Mouse (Mus musculus) embryonic facial prominence, embryonic 15.5 days (tissue): Measurements from ENCODE around the gene Gm49486. TPM values are rescaled to one million over a fixed set of nuclear protein-coding genes. Genes with fewer than 3 reads are reported as not detected.

Experiments
- ATAC-seq: fragments of 200-750 bp; cut with Nextera tagmentation; 2 replicates; pipeline ENCODE4 v1.8.0; 2017; ENCODE audit warnings: low read depth, moderate TSS enrichment; ENCODE audit not compliant: insufficient number of reproducible peaks, low FRiP score, low TSS enrichment
- H3K27ac ChIP-seq: fragments of 300-500 bp; sonication (generic); replicated peaks from 2 replicates; pipeline ENCODE4 v1.5.1; 2015; ENCODE audit warnings: mild to moderate bottlenecking, inconsistent platforms
- H3K27me3 ChIP-seq: fragments of 300-500 bp; sonication (generic); 2 replicates; pipeline ENCODE4 v1.6.1; 2015; ENCODE audit warnings: inconsistent platforms
- H3K36me3 ChIP-seq: fragments of 300-500 bp; sonication (generic); 2 replicates; pipeline ENCODE4 v1.6.1; 2015; ENCODE audit warnings: mild to moderate bottlenecking, inconsistent platforms
- H3K4me1 ChIP-seq: fragments of 300-500 bp; sonication (generic); 2 replicates; pipeline ENCODE4 v1.6.1; 2015; ENCODE audit warnings: inconsistent platforms
- H3K4me2 ChIP-seq: fragments of 300-500 bp; sonication (generic); replicated peaks from 2 replicates; pipeline ENCODE4 v1.6.1; 2015; ENCODE audit warnings: mild to moderate bottlenecking, inconsistent platforms
- H3K4me3 ChIP-seq: fragments of 300-500 bp; sonication (generic); replicated peaks from 2 replicates; pipeline ENCODE4 v1.5.1; 2015; ENCODE audit warnings: mild to moderate bottlenecking, inconsistent platforms
- H3K9ac ChIP-seq: fragments of 300-500 bp; sonication (generic); 2 replicates; pipeline ENCODE4 v1.6.1; 2015; ENCODE audit warnings: inconsistent platforms
- H3K9me3 ChIP-seq: fragments of 300-500 bp; sonication (generic); replicated peaks from 2 replicates; pipeline ENCODE4 v1.6.1; 2016; ENCODE audit warnings: inconsistent platforms
- WGBS: fragments of 180-500 bp; shearing (Covaris S2); methylation state at CpG from one replicate; pipeline ENCODE4 v1.1.7; 2015; 5-methylcytosine and 5-hydroxymethylcytosine counted together
- polyA plus RNA-seq: library from polyadenylated mRNA; unstranded; fragments of >200 nt; fragmentation: Nextera tagmentation; extraction: Ambion mirVana; gene quantifications from 2 replicates; pipeline ENCODE4 v1.2.1, GENCODE M21; 2015

Gm49486 gene
- polyA plus RNA-seq, 1 experiment from 2014 or later: 0.94 TPM

- Histone ChIP-seq H3K4me2 (no peak overlapping the region), H3K36me3 (peaks cover 9% of the 10 kb centered on the region; the same call in 1 of the 2 replicates), H3K9ac (no peak overlapping the region), H3K4me3 (no peak overlapping the region), H3K27ac (no peak overlapping the region), H3K9me3 (no peaks in the 10 kb centered on the region), H3K27me3 (no peaks in the 10 kb centered on the region), H3K4me1 (no peaks in the 10 kb centered on the region)
- 87% methylated on average over 12 of the region's 12 CpGs for WGBS
- no peak for ATAC-seq
Observed at GRCm38 (mm10) chr15:79289441-79289840, 60.2 kb downstream of the Gm49486 start.

GRCm38 (mm10) chr15:79290340-79290739 is 61.1 kb downstream of the Gm49486 start:
- no peak overlapping the region for H3K9ac ChIP-seq
- H3K27ac ChIP-seq: no peak overlapping the region
- no peak overlapping the region for H3K4me3 ChIP-seq
- H3K27me3 ChIP-seq: no peaks in the 10 kb centered on the region
- H3K36me3 ChIP-seq: peaks cover 9% of the 10 kb centered on the region; the same call in 1 of the 2 replicates
- no peak overlapping the region for H3K4me2 ChIP-seq
- ATAC-seq: no peak
- H3K4me1 ChIP-seq: no peaks in the 10 kb centered on the region
- no peaks in the 10 kb centered on the region for H3K9me3 ChIP-seq
- 89% methylated on average over 3 of the region's 3 CpGs for WGBS

GRCm38 (mm10) chr15:79292779-79293178 is 63.6 kb downstream of the Gm49486 start:
- WGBS: 75% methylated on average over 9 of the region's 9 CpGs
- ATAC-seq: no peak
- H3K4me3 ChIP-seq: no peak overlapping the region
- 0 out of 2 replicates have a peak, but pooled peaks cover 6% of the 10 kb centered on the region for H3K36me3 ChIP-seq
- no peak overlapping the region for H3K27ac ChIP-seq
- H3K4me2 ChIP-seq: no peak overlapping the region
- H3K9ac ChIP-seq: no peak overlapping the region
- no peaks in the 10 kb centered on the region for H3K27me3 ChIP-seq
- no peaks in the 10 kb centered on the region for H3K4me1 ChIP-seq
- H3K9me3 ChIP-seq: no peaks in the 10 kb centered on the region

- H3K4me2 ChIP-seq: no peak overlapping the region
- H3K36me3 ChIP-seq: peaks cover 5% of the 10 kb centered on the region; the same call in 1 of the 2 replicates
- ATAC-seq: no peak
- no peak overlapping the region for H3K4me3 ChIP-seq
- H3K27me3 ChIP-seq: no peaks in the 10 kb centered on the region
- H3K4me1 ChIP-seq: peaks cover 7% of the 10 kb centered on the region; the same call in 1 of the 2 replicates
- no peak overlapping the region for H3K9ac ChIP-seq
- no peak overlapping the region for H3K27ac ChIP-seq
- H3K9me3 ChIP-seq: no peaks in the 10 kb centered on the region
- WGBS: 70% methylated on average over 6 of the region's 6 CpGs
Observed at GRCm38 (mm10) chr15:79298553-79298952, 69.4 kb downstream of the Gm49486 start.

GRCm38 (mm10) chr15:79299563-79300155 is 70.5 kb downstream of the Gm49486 start:
- H3K36me3 ChIP-seq: peaks cover 5% of the 10 kb centered on the region; the same call in 1 of the 2 replicates
- H3K4me3 ChIP-seq: no peak overlapping the region
- no peak overlapping the region for H3K4me2 ChIP-seq
- H3K9ac ChIP-seq: no peak overlapping the region
- 81% methylated on average over 2 of the region's 2 CpGs for WGBS
- H3K27ac ChIP-seq: no peak overlapping the region
- H3K4me1 ChIP-seq: peaks cover 7% of the 10 kb centered on the region; the same call in 1 of the 2 replicates
- ATAC-seq: no peak
- H3K9me3 ChIP-seq: no peaks in the 10 kb centered on the region
- no peaks in the 10 kb centered on the region for H3K27me3 ChIP-seq

- Histone ChIP-seq H3K27ac (no peak overlapping the region), H3K36me3 (peaks cover 23% of the 10 kb centered on the region), H3K9ac (no peak overlapping the region), H3K4me1 (peaks cover 6% of the 10 kb centered on the region; the same call in 1 of the 2 replicates), H3K4me3 (no peak overlapping the region), H3K9me3 (no peaks in the 10 kb centered on the region), H3K27me3 (no peaks in the 10 kb centered on the region), H3K4me2 (no peak overlapping the region)
- WGBS: 85% methylated on average over 8 of the region's 8 CpGs
- ATAC-seq: no peak
Observed at GRCm38 (mm10) chr15:79303725-79304124, 74.5 kb downstream of the Gm49486 start.

GRCm38 (mm10) chr15:79304832-79305231 is 75.6 kb downstream of the Gm49486 start:
- WGBS: 62% methylated on average over 3 of the region's 5 CpGs
- H3K4me2 ChIP-seq: no peak overlapping the region
- H3K4me3 ChIP-seq: no peak overlapping the region
- H3K9ac ChIP-seq: no peak overlapping the region
- H3K4me1 ChIP-seq: no peaks in the 10 kb centered on the region
- no peaks in the 10 kb centered on the region for H3K27me3 ChIP-seq
- no peaks in the 10 kb centered on the region for H3K9me3 ChIP-seq
- H3K36me3 ChIP-seq: peaks cover 23% of the 10 kb centered on the region
- no peak overlapping the region for H3K27ac ChIP-seq
- ATAC-seq: no peak

- peak; percentile 45; the same call in 1 of the 2 replicates for ATAC-seq
- WGBS: 76% methylated on average over 23 of the region's 23 CpGs
- H3K4me2 ChIP-seq: no peak overlapping the region
- H3K9me3 ChIP-seq: no peaks in the 10 kb centered on the region
- peaks cover 25% of the 10 kb centered on the region for H3K36me3 ChIP-seq
- H3K27ac ChIP-seq: no peak overlapping the region
- H3K4me3 ChIP-seq: no peak overlapping the region
- H3K9ac ChIP-seq: no peak overlapping the region
- no peaks in the 10 kb centered on the region for H3K27me3 ChIP-seq
- no peaks in the 10 kb centered on the region for H3K4me1 ChIP-seq
Observed at GRCm38 (mm10) chr15:79306043-79306637, 76.9 kb downstream of the Gm49486 start.

Other genes starting within 250 kb of the Gm49486 start
- gene H1f0, start 200.9 kb upstream of the Gm49486 start, polyA plus RNA-seq: 553 and 582 TPM in 2 replicates
- gene Galr3, start 187.5 kb upstream of the Gm49486 start, polyA plus RNA-seq: 0.14 and 0.37 TPM in 2 replicates
- gene Ankrd54, start 166.5 kb upstream of the Gm49486 start, polyA plus RNA-seq: 58.7 and 71.7 TPM in 2 replicates
- gene Eif3l, start 154.2 kb upstream of the Gm49486 start, polyA plus RNA-seq: 197 and 205 TPM in 2 replicates
- 16.8 and 17.3 TPM in 2 replicates for gene Micall1, start 120.5 kb upstream of the Gm49486 start, polyA plus RNA-seq
- gene Polr2f, start 88.4 kb upstream of the Gm49486 start, polyA plus RNA-seq: 304 and 333 TPM in 2 replicates
- 17.2 and 25.2 TPM in 2 replicates for gene 1700088E04Rik, start 88.1 kb upstream of the Gm49486 start, polyA plus RNA-seq
- 11.8 and 12.5 TPM in 2 replicates for gene Sox10, start 64.2 kb upstream of the Gm49486 start, polyA plus RNA-seq
- 46.2 and 50.4 TPM in 2 replicates for gene Pick1, start 218 bp upstream of the Gm49486 start, polyA plus RNA-seq
- gene Slc16a8, start 25.4 kb downstream of the Gm49486 start, polyA plus RNA-seq: 0.35 and 0.58 TPM in 2 replicates
- 16.1 and 18.5 TPM in 2 replicates for gene Baiap2l2, start 56.1 kb downstream of the Gm49486 start, polyA plus RNA-seq
- 16.2 and 17.0 TPM in 2 replicates for gene Pla2g6, start 99.0 kb downstream of the Gm49486 start, polyA plus RNA-seq
- gene Maff, start 117.2 kb downstream of the Gm49486 start, polyA plus RNA-seq: 3.5 and 3.7 TPM in 2 replicates
- gene Tmem184b, start 174.2 kb downstream of the Gm49486 start, polyA plus RNA-seq: 87.4 and 92.8 TPM in 2 replicates
- 113 and 117 TPM in 2 replicates for gene Csnk1e, start 226.2 kb downstream of the Gm49486 start, polyA plus RNA-seq